Mouse (Mus musculus) ES-E14 (cell line): Measurements from ENCODE around the gene Ssna1. TPM values are rescaled to one million over a fixed set of nuclear protein-coding genes. Genes with fewer than 3 reads are reported as not detected.

Experiments
- DNase-seq: peaks from one replicate; pipeline ENCODE4 v3.0.0-alpha.2; 2013; ENCODE audit warnings: low read depth, low spot score
- H3K27ac ChIP-seq: 2 replicates; pipeline ENCODE4 v1.5.1; 2012; ENCODE audit warnings: low read depth, mild to moderate bottlenecking, low read length, moderate library complexity, mixed read lengths; ENCODE audit not compliant: poor library complexity, insufficient read depth, severe bottlenecking
- H3K36me3 ChIP-seq: 2 replicates; pipeline ENCODE4 v1.6.1; 2012; ENCODE audit warnings: mild to moderate bottlenecking, low read length, moderate library complexity, mixed read lengths; ENCODE audit not compliant: control insufficient read depth, poor library complexity, insufficient read depth, severe bottlenecking
- H3K4me1 ChIP-seq, 2 experiments: fragments of 150-350 bp in 1 of 2; sonication (generic) in 1 of 2; 2 replicates each; pipeline ENCODE4 v1.6.1; 2012; ENCODE audit warnings: low read length in 2 of 2, mild to moderate bottlenecking in 1 of 2, mixed read lengths in 1 of 2; ENCODE audit not compliant: control insufficient read depth in 2 of 2, insufficient read depth in 2 of 2, poor library complexity in 1 of 2
- H3K4me3 ChIP-seq, 2 experiments: fragments of 150-350 bp in 1 of 2; sonication (generic) in 1 of 2; 2 replicates each; pipeline ENCODE4 v1.5.1; 2012; ENCODE audit warnings: low read length in 2 of 2, low read depth in 1 of 2, mild to moderate bottlenecking in 1 of 2, mixed read lengths in 1 of 2; ENCODE audit not compliant: insufficient read depth in 1 of 2, poor library complexity in 1 of 2, severe bottlenecking in 1 of 2
- H3K9ac ChIP-seq: 2 replicates; pipeline ENCODE4 v1.6.1; 2012; ENCODE audit warnings: low read depth, mild to moderate bottlenecking, low read length, mixed read lengths; ENCODE audit not compliant: poor library complexity, insufficient read depth, severe bottlenecking
- H3K9me3 ChIP-seq: fragments of 150-350 bp; sonication (generic); 2 replicates; pipeline ENCODE4 v1.6.1; 2012; ENCODE audit warnings: low read depth, mild to moderate bottlenecking, low read length; ENCODE audit not compliant: control insufficient read depth, insufficient read depth
- CHD2 ChIP-seq: IDR thresholded peaks from 2 replicates; pipeline ENCODE4 v1.6.1; 2014; ENCODE audit warnings: mild to moderate bottlenecking, low read depth, low read length, inconsistent platforms
- HCFC1 ChIP-seq: IDR thresholded peaks from 2 replicates; pipeline ENCODE4 v1.6.1; 2012; ENCODE audit warnings: low read length, inconsistent platforms, borderline replicate concordance; ENCODE audit not compliant: insufficient read depth
- MAFK ChIP-seq: IDR thresholded peaks from 2 replicates; pipeline ENCODE4 v1.6.1; 2014; ENCODE audit warnings: mild to moderate bottlenecking, low read depth, low read length, inconsistent platforms; ENCODE audit not compliant: insufficient read depth
- ZC3H11A ChIP-seq: IDR thresholded peaks from 2 replicates; pipeline ENCODE4 v1.6.1; 2012; ENCODE audit warnings: low read depth, mild to moderate bottlenecking, inconsistent platforms, low read length, borderline replicate concordance
- ZNF384 ChIP-seq: IDR thresholded peaks from 2 replicates; pipeline ENCODE4 v1.6.1; 2012; ENCODE audit warnings: low read depth, low read length, inconsistent platforms
- in situ Hi-C, 2 experiments: fragments of 600-800 bp; cut with MboI; formaldehyde crosslinking; loops; one replicate each; pipeline ENCODE4 v1.15.1; 2025; ENCODE audit warnings: low sequenced_read_pairs in 2 of 2, inconsistent platforms in 1 of 2; ENCODE audit not compliant: unreplicated experiment in 2 of 2
- total RNA-seq: library from RNA; depleted of rRNA; stranded (reverse); fragments of 300-350 nt; gene quantifications from 2 replicates; pipeline ENCODE4 v1.2.3, GENCODE M21; 2012

Gene Ssna1
- total RNA-seq, 1 experiment, result 70.6 TPM

- TF ChIP-seq MAFK (no peak), CHD2 (no peak), ZC3H11A (no peak), ZNF384 (no peak), HCFC1 (no peak)
Measured at GRCm38 (mm10) chr2:25227406-25227805, 44.8 kb downstream of the Ssna1 start.

GRCm38 (mm10) chr2:25226864-25227263, 45.4 kb downstream of the Ssna1 start:
- no peaks in the 10 kb centered on the region for H3K9me3 ChIP-seq
- in situ Hi-C loops, result no loop called here
- peaks cover 18% of the 10 kb centered on the region for H3K36me3 ChIP-seq
- no peak overlapping the region for H3K9ac ChIP-seq
- H3K4me1 ChIP-seq, result peaks cover 9 to 24% of the 10 kb centered on the region in 2 experiments; a peak in 3 of 4 replicates
- DNase-seq, result no peak
- no peak overlapping the region for H3K27ac ChIP-seq
- TF ChIP-seq HCFC1 (no peak), ZC3H11A (no peak), MAFK (no peak), CHD2 (no peak), ZNF384 (no peak)
- no peak overlapping the region for H3K4me3 ChIP-seq

More at GRCm38 (mm10) chr2:25227406-25227805, 44.8 kb downstream of the Ssna1 start:
- H3K27ac ChIP-seq, result no peak overlapping the region
- H3K9ac ChIP-seq, result no peak overlapping the region
- H3K9me3 ChIP-seq, result no peaks in the 10 kb centered on the region
- DNase-seq, result no peak
- H3K36me3 ChIP-seq, result peaks cover 14% of the 10 kb centered on the region
- in situ Hi-C loops, result no loop called here
- H3K4me3 ChIP-seq, result no peak overlapping the region
- H3K4me1 ChIP-seq, result peaks cover 9 to 24% of the 10 kb centered on the region in 2 experiments; a peak in 3 of 4 replicates

- Histone ChIP-seq H3K9me3 (no peaks in the 10 kb centered on the region), H3K9ac (peak overlapping the region; percentile 67; the same call in 1 of the 2 replicates), H3K4me1 (peaks cover 6 to 24% of the 10 kb centered on the region in 2 experiments; a peak in 3 of 4 replicates), H3K27ac (peak overlapping the region; percentile 93; the same call in 1 of the 2 replicates), H3K36me3 (peaks cover 25% of the 10 kb centered on the region), H3K4me3 (peak overlapping the region; percentile 68 to 88; a peak in 3 of 4 replicates)
- TF ChIP-seq HCFC1 (no peak), CHD2 (no peak), ZNF384 (no peak), ZC3H11A (no peak), MAFK (no peak)
- no peak for DNase-seq
- in situ Hi-C loops, result no loop called here
Measured at GRCm38 (mm10) chr2:25225811-25226379, 46.3 kb downstream of the Ssna1 start.

- Histone ChIP-seq H3K9ac (peak overlapping the region; percentile 76), H3K27ac (peak overlapping the region; percentile 93), H3K9me3 (no peaks in the 10 kb centered on the region), H3K4me3 (peak overlapping the region; percentile 68 to 88), H3K36me3 (peaks cover 25% of the 10 kb centered on the region), H3K4me1 (peaks cover 6 to 21% of the 10 kb centered on the region in 2 experiments; a peak in 3 of 4 replicates)
- TF ChIP-seq CHD2 (peak; percentile 94), HCFC1 (peak; percentile 55; the same call in 1 of the 2 replicates), ZNF384 (no peak), MAFK (no peak), ZC3H11A (no peak)
- peak; percentile 98 for DNase-seq
- in situ Hi-C loops, result no loop called here
Measured at GRCm38 (mm10) chr2:25224766-25225752, 47.2 kb downstream of the Ssna1 start.
